Mouse (Mus musculus): ENCODE results near the gene Lepr. TPM values are rescaled to one million over a fixed set of nuclear protein-coding genes. Genes with fewer than 3 reads are reported as not detected.

Gene Lepr
- polyA plus RNA-seq, 1 experiment from 2014 or later = 8.5 TPM

GRCm38 (mm10) chr4:101707953-101708352 is 9.3 kb upstream of the Lepr start:
- no peak overlapping the region for H3K27ac ChIP-seq (ENCODE audit: low read length)
- H3K4me1 ChIP-seq (replicated peaks; ENCODE audit: control insufficient read depth, insufficient read depth, low read length) = peaks cover 5% of the 10 kb centered on the region
- no peak overlapping the region for H3K4me3 ChIP-seq (ENCODE audit: low read length)
- no peak overlapping the region for H3K4me2 ChIP-seq (ENCODE audit: low read depth, low read length)
- H3K9ac ChIP-seq (ENCODE audit: low read length) = no peak overlapping the region
- no peaks in the 10 kb centered on the region for H3K9me3 ChIP-seq (ENCODE audit: control insufficient read depth, low read length)
- WGBS = 37% methylated on average over 3 of the region's 3 CpGs
- H3K36me3 ChIP-seq (ENCODE audit: control insufficient read depth, insufficient read depth, low read length) = no peaks in the 10 kb centered on the region
- no peaks in the 10 kb centered on the region for H3K27me3 ChIP-seq (ENCODE audit: control insufficient read depth, insufficient read depth, low read depth, low read length)
- peak; percentile 49; the same call in 1 of the 2 replicates for ATAC-seq (ENCODE audit: low read depth)

- H3K27me3 ChIP-seq (ENCODE audit: control insufficient read depth, insufficient read depth, low read depth, low read length) = no peaks in the 10 kb centered on the region
- no peaks in the 10 kb centered on the region for H3K9me3 ChIP-seq (ENCODE audit: control insufficient read depth, low read length)
- H3K36me3 ChIP-seq (ENCODE audit: control insufficient read depth, insufficient read depth, low read length) = no peaks in the 10 kb centered on the region
- H3K9ac ChIP-seq (ENCODE audit: low read length) = no peak overlapping the region
- H3K27ac ChIP-seq (ENCODE audit: low read length) = no peak overlapping the region
- WGBS = 42% methylated on average over 4 of the region's 4 CpGs
- peaks cover 5% of the 10 kb centered on the region for H3K4me1 ChIP-seq (replicated peaks; ENCODE audit: control insufficient read depth, insufficient read depth, low read length)
- no peak overlapping the region for H3K4me3 ChIP-seq (ENCODE audit: low read length)
- no peak overlapping the region for H3K4me2 ChIP-seq (ENCODE audit: low read depth, low read length)
- no peak for ATAC-seq (ENCODE audit: low read depth)
These were observed 6.8 kb upstream of the Lepr start for GRCm38 (mm10) chr4:101710361-101710760.

GRCm38 (mm10) chr4:101711100-101711499 is 6.1 kb upstream of the Lepr start:
- Histone ChIP-seq H3K36me3 (ENCODE audit: control insufficient read depth, insufficient read depth, low read length) (no peaks in the 10 kb centered on the region), H3K4me2 (ENCODE audit: low read depth, low read length) (no peak overlapping the region), H3K27me3 (ENCODE audit: control insufficient read depth, insufficient read depth, low read depth, low read length) (no peaks in the 10 kb centered on the region), H3K9me3 (ENCODE audit: control insufficient read depth, low read length) (no peaks in the 10 kb centered on the region), H3K4me3 (ENCODE audit: low read length) (no peak overlapping the region), H3K27ac (ENCODE audit: low read length) (no peak overlapping the region), H3K4me1 (replicated peaks; ENCODE audit: control insufficient read depth, insufficient read depth, low read length) (peaks cover 5% of the 10 kb centered on the region), H3K9ac (ENCODE audit: low read length) (no peak overlapping the region)
- WGBS = 71% methylated on average over 4 of the region's 4 CpGs
- no peak for ATAC-seq (ENCODE audit: low read depth)

- no peak overlapping the region for H3K4me3 ChIP-seq (ENCODE audit: low read length)
- H3K9ac ChIP-seq (ENCODE audit: low read length) = no peak overlapping the region
- WGBS = 22% methylated on average over 1 of the region's 1 CpGs
These were observed 4.6 kb upstream of the Lepr start for GRCm38 (mm10) chr4:101712563-101712962.

GRCm38 (mm10) chr4:101715302-101715701 is 1.9 kb upstream of the Lepr start:
- Histone ChIP-seq H3K27ac (ENCODE audit: low read length) (no peak overlapping the region), H3K4me3 (ENCODE audit: low read length) (no peak overlapping the region), H3K4me2 (ENCODE audit: low read depth, low read length) (no peak overlapping the region), H3K4me1 (replicated peaks; ENCODE audit: control insufficient read depth, insufficient read depth, low read length) (peaks cover 9% of the 10 kb centered on the region; the same call in 1 of the 2 replicates), H3K9me3 (ENCODE audit: control insufficient read depth, low read length) (no peaks in the 10 kb centered on the region), H3K27me3 (ENCODE audit: control insufficient read depth, insufficient read depth, low read depth, low read length) (no peaks in the 10 kb centered on the region), H3K9ac (ENCODE audit: low read length) (no peak overlapping the region), H3K36me3 (ENCODE audit: control insufficient read depth, insufficient read depth, low read length) (no peaks in the 10 kb centered on the region)
- 69% methylated on average over 8 of the region's 8 CpGs for WGBS
- no peak for ATAC-seq (ENCODE audit: low read depth)

More at GRCm38 (mm10) chr4:101712563-101712962, 4.6 kb upstream of the Lepr start:
- Histone ChIP-seq H3K27me3 (ENCODE audit: control insufficient read depth, insufficient read depth, low read depth, low read length) (no peaks in the 10 kb centered on the region), H3K4me1 (replicated peaks; ENCODE audit: control insufficient read depth, insufficient read depth, low read length) (peaks cover 9% of the 10 kb centered on the region), H3K27ac (ENCODE audit: low read length) (no peak overlapping the region), H3K4me2 (ENCODE audit: low read depth, low read length) (no peak overlapping the region), H3K36me3 (ENCODE audit: control insufficient read depth, insufficient read depth, low read length) (no peaks in the 10 kb centered on the region), H3K9me3 (ENCODE audit: control insufficient read depth, low read length) (no peaks in the 10 kb centered on the region)
- ATAC-seq (ENCODE audit: low read depth) = no peak

- Histone ChIP-seq H3K27me3 (ENCODE audit: control insufficient read depth, insufficient read depth, low read depth, low read length) (no peaks in the 10 kb centered on the region), H3K27ac (ENCODE audit: low read length) (no peak overlapping the region), H3K36me3 (ENCODE audit: control insufficient read depth, insufficient read depth, low read length) (no peaks in the 10 kb centered on the region), H3K9ac (ENCODE audit: low read length) (no peak overlapping the region), H3K4me1 (replicated peaks; ENCODE audit: control insufficient read depth, insufficient read depth, low read length) (peaks cover 9% of the 10 kb centered on the region; the same call in 1 of the 2 replicates), H3K9me3 (ENCODE audit: control insufficient read depth, low read length) (no peaks in the 10 kb centered on the region), H3K4me2 (ENCODE audit: low read depth, low read length) (no peak overlapping the region), H3K4me3 (ENCODE audit: low read length) (no peak overlapping the region)
- no peak for ATAC-seq (ENCODE audit: low read depth)
- 89% methylated on average over 6 of the region's 6 CpGs for WGBS
These were observed 1.4 kb upstream of the Lepr start for GRCm38 (mm10) chr4:101715805-101716204.

GRCm38 (mm10) chr4:101718991-101719580 is 1.9 kb downstream of the Lepr start:
- Histone ChIP-seq H3K4me3 (ENCODE audit: low read length) (no peak overlapping the region), H3K27ac (ENCODE audit: low read length) (no peak overlapping the region), H3K27me3 (ENCODE audit: control insufficient read depth, insufficient read depth, low read depth, low read length) (no peaks in the 10 kb centered on the region), H3K36me3 (ENCODE audit: control insufficient read depth, insufficient read depth, low read length) (no peaks in the 10 kb centered on the region), H3K4me2 (ENCODE audit: low read depth, low read length) (no peak overlapping the region), H3K4me1 (replicated peaks; ENCODE audit: control insufficient read depth, insufficient read depth, low read length) (peaks cover 9% of the 10 kb centered on the region; the same call in 1 of the 2 replicates), H3K9me3 (ENCODE audit: control insufficient read depth, low read length) (no peaks in the 10 kb centered on the region), H3K9ac (ENCODE audit: low read length) (no peak overlapping the region)
- 14% methylated on average over 5 of the region's 5 CpGs for WGBS
- peak; percentile 59; the same call in 1 of the 2 replicates for ATAC-seq (ENCODE audit: low read depth)

- H3K27me3 ChIP-seq (ENCODE audit: control insufficient read depth, insufficient read depth, low read depth, low read length) = no peaks in the 10 kb centered on the region
- WGBS = 56% methylated on average over 4 of the region's 4 CpGs
- H3K9me3 ChIP-seq (ENCODE audit: control insufficient read depth, low read length) = no peaks in the 10 kb centered on the region
- H3K4me3 ChIP-seq (ENCODE audit: low read length) = no peak overlapping the region
- no peaks in the 10 kb centered on the region for H3K36me3 ChIP-seq (ENCODE audit: control insufficient read depth, insufficient read depth, low read length)
- H3K4me2 ChIP-seq (ENCODE audit: low read depth, low read length) = no peak overlapping the region
- H3K9ac ChIP-seq (ENCODE audit: low read length) = no peak overlapping the region
- no peak overlapping the region for H3K27ac ChIP-seq (ENCODE audit: low read length)
- no peak for ATAC-seq (ENCODE audit: low read depth)
- peaks cover 9% of the 10 kb centered on the region; the same call in 1 of the 2 replicates for H3K4me1 ChIP-seq (replicated peaks; ENCODE audit: control insufficient read depth, insufficient read depth, low read length)
These were observed 4.5 kb downstream of the Lepr start for GRCm38 (mm10) chr4:101721705-101722104.

- Histone ChIP-seq H3K4me2 (ENCODE audit: low read depth, low read length) (no peak overlapping the region), H3K36me3 (ENCODE audit: control insufficient read depth, insufficient read depth, low read length) (no peaks in the 10 kb centered on the region), H3K4me1 (replicated peaks; ENCODE audit: control insufficient read depth, insufficient read depth, low read length) (no peaks in the 10 kb centered on the region), H3K9ac (ENCODE audit: low read length) (no peak overlapping the region), H3K9me3 (ENCODE audit: control insufficient read depth, low read length) (no peaks in the 10 kb centered on the region), H3K27me3 (ENCODE audit: control insufficient read depth, insufficient read depth, low read depth, low read length) (no peaks in the 10 kb centered on the region), H3K4me3 (ENCODE audit: low read length) (no peak overlapping the region), H3K27ac (ENCODE audit: low read length) (no peak overlapping the region)
- no peak for ATAC-seq (ENCODE audit: low read depth)
- WGBS = 80% methylated on average over 2 of the region's 2 CpGs
These were observed 24.8 kb downstream of the Lepr start for GRCm38 (mm10) chr4:101741973-101742372.
